Mouse (Mus musculus) spleen, adult 2 months (tissue): ENCODE data around the gene Fhl2. TPM values are rescaled to one million over a fixed set of nuclear protein-coding genes. Genes with fewer than 3 reads are reported as not detected.

Experiments
- DNase-seq, 2 experiments: peaks; one replicate each; pipeline versions ENCODE4 v3.0.0 to v3.0.0-alpha.2; 2012 to 2021; ENCODE audit warnings: low spot score in 2 of 2, low read depth in 1 of 2
- H3K27ac ChIP-seq: fragments of 200-500 bp; 2 replicates; pipeline ENCODE4 v1.5.1; 2012; ENCODE audit warnings: low read length, inconsistent platforms; ENCODE audit not compliant: insufficient read depth
- H3K27me3 ChIP-seq: fragments of 200-500 bp; 2 replicates; pipeline ENCODE4 v1.6.1; 2012; ENCODE audit warnings: mild to moderate bottlenecking, moderate library complexity, low read length, inconsistent platforms; ENCODE audit not compliant: control insufficient read depth, insufficient read depth
- H3K36me3 ChIP-seq: fragments of 200-500 bp; 2 replicates; pipeline ENCODE4 v1.6.1; 2012; ENCODE audit warnings: mild to moderate bottlenecking, low read length, inconsistent platforms; ENCODE audit not compliant: control insufficient read depth, insufficient read depth
- H3K4me1 ChIP-seq: fragments of 200-500 bp; 2 replicates; pipeline ENCODE4 v1.6.1; 2011; ENCODE audit warnings: inconsistent platforms; ENCODE audit not compliant: control insufficient read depth, insufficient read depth, insufficient read length
- H3K4me3 ChIP-seq: fragments of 200-500 bp; 2 replicates; pipeline ENCODE4 v1.5.1; 2011; ENCODE audit warnings: mild to moderate bottlenecking, inconsistent platforms; ENCODE audit not compliant: insufficient read depth, insufficient read length; ENCODE audit errors: extremely low read depth
- CTCF ChIP-seq: fragments of 200-500 bp; IDR thresholded peaks from 2 replicates; pipeline ENCODE4 v1.5.1; 2011; ENCODE audit warnings: mild to moderate bottlenecking, inconsistent platforms; ENCODE audit not compliant: insufficient read depth, insufficient read length, insufficient replicate concordance; ENCODE audit errors: extremely low read depth
- POLR2A ChIP-seq: fragments of 200-500 bp; IDR thresholded peaks from 2 replicates; pipeline ENCODE4 v1.6.1; 2011; ENCODE audit warnings: low read depth, low read length, inconsistent platforms
- WGBS: fragments of 180-500 bp; shearing (Covaris S2); methylation state at CpG from one replicate; pipeline ENCODE4 v1.1.7; 2018; 5-methylcytosine and 5-hydroxymethylcytosine counted together
- polyA plus RNA-seq: library from polyadenylated mRNA; depleted of rRNA; stranded (reverse); fragments of >200 nt; gene quantifications from 2 replicates; pipeline ENCODE4 v1.2.3, GENCODE M21; 2012

Gene Fhl2
- polyA plus RNA-seq, 1 experiment = 1.8 TPM

DNA sequence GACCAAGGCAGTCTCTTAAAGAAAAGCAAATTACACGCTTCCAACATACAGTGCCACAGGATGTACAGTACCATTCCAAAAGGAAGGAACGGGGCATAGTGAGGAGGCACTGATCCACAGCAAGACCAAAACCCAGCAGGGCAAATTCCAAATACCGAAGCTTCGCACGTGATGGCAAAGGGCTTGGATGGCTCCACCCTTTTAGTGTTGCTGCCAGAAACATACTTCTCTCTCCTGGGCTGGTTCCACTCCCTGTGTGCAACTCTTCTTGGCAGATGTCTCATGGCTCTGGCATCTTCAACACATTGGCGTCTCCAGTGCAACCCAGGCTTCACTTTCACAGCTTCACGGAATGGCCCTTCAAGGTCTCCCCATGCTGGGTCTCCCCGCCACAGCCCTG, 79.3 kb downstream of the Fhl2 start:
- WGBS = 95% methylated on average over 8 of the region's 8 CpGs
- Histone ChIP-seq H3K27ac (no peak overlapping the region), H3K4me1 (no peaks in the 10 kb centered on the region), H3K4me3 (no peak overlapping the region), H3K36me3 (peaks cover 22% of the 10 kb centered on the region), H3K27me3 (no peaks in the 10 kb centered on the region)
- no peak for TF ChIP-seq POLR2A
- TF ChIP-seq CTCF = no peak
- no peak for DNase-seq

DNA sequence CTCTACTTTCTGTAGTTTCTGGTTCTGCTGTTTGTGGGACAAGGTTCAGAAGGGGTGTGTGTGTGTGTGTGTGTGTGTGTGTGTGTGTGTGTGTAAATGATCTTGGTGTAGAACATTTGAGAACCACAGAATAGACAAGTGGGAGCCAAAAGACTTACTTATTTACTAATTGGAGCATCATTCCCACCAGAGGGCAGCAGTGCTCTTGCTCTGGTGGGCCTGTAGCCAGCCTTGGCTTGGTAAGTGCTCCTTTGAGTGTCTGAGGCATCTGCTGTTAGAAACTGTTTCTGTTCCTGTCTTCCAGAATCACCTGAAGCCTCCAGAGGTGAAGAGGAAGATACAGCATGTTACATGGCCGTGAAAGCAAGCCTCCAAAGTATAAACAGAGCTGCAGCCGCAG, 83.9 kb downstream of the Fhl2 start:
- Histone ChIP-seq H3K4me1 (no peaks in the 10 kb centered on the region), H3K27me3 (no peaks in the 10 kb centered on the region), H3K4me3 (no peak overlapping the region), H3K36me3 (peaks cover 22% of the 10 kb centered on the region), H3K27ac (no peak overlapping the region)
- WGBS = 93% methylated on average over 2 of the region's 2 CpGs
- peak; percentile 35; the same call in 1 of the 2 replicates for TF ChIP-seq CTCF
- TF ChIP-seq POLR2A = no peak
- peak in 1 of 2 experiments; percentile 25 for DNase-seq

- no peak for TF ChIP-seq POLR2A
- TF ChIP-seq CTCF = peak; percentile 79; the same call in 1 of the 2 replicates
- Histone ChIP-seq H3K4me1 (no peaks in the 10 kb centered on the region), H3K4me3 (no peak overlapping the region), H3K27me3 (no peaks in the 10 kb centered on the region), H3K36me3 (peaks cover 19% of the 10 kb centered on the region), H3K27ac (no peak overlapping the region)
- WGBS = 52% methylated on average over 4 of the region's 4 CpGs
- DNase-seq = peak; percentile 42 to 60
Measured at GRCm38 (mm10) chr1:43110556-43110955, 86.2 kb downstream of the Fhl2 start.

DNA sequence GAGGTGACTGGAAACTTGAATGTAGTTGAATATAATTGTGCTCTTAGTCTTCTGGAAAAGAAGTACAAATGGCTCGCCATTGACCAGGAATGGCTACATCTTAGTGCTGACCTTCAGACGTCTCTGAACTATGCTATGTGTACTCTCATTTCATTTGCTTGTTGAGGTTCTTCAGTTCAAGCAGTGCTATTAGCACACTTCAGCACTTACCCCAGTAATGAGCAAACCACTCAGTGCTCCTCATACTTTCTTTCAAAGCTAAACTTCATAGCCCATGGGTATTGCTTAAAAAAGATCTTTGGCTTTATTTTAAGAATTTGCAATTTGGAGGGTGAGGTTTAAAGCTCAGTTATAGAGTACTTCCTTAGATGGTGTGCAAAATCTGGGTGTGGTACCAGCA, 88.1 kb downstream of the Fhl2 start:
- WGBS = 85% methylated on average over 2 of the region's 2 CpGs
- Histone ChIP-seq H3K4me3 (no peak overlapping the region), H3K27ac (no peak overlapping the region), H3K4me1 (no peaks in the 10 kb centered on the region), H3K27me3 (no peaks in the 10 kb centered on the region), H3K36me3 (peaks cover 14% of the 10 kb centered on the region)
- no peak for DNase-seq
- no peak for TF ChIP-seq POLR2A
- TF ChIP-seq CTCF = no peak

DNA sequence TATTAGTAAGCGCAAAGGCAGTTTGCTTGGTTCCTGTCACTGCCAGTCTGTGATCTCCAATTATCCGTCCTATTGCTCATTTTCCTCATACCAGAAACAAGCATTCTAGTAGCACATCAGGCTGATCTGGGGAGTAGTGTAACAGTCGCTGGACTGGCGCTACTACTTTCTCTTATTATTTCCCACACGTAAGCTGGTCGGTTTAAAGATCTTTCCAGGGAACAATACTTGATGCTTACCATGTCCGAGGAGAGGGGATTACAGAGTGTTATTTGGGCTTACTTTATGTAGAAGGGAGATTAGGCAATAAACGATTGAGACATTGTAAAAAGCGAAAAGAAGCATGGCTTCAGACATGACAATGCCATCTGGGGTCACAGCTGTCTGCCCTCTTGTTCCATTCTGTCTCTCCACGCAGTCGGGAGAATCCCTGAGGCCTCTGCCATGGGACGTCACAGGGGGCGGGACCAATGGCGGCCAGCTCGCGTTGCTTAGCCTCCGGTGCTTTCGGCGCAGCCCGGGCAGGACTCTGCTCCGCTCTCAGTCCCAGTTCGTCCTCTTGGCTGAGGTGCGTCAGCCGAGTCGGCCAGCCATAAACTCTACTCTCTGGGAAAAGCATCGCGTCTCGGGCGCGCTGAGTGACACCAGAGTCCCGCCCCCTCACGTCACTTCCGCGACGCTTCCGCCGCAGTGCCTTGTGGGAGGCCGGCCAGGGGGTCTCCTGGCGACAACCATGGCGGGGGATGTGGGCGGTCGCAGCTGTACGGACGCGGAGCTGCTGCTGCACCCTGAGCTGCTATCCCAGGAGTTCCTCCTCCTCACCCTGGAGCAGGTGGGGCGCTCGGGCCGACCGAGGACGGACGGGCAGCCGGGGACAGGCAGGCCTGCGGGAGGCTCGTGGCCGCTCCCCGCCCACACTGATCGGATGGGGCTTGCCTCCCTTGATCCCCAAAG, 98.5 kb downstream of the Fhl2 start, which contains the start of the genes Tgfbrap1 and AI597479:
Tgfbrap1 (minus strand) TSS at position 607 of the 954 bp plus-strand sequence.
AI597479 (plus strand) TSS at position 680 of the 954 bp plus-strand sequence.
- WGBS = 1% methylated on average over 57 of the region's 57 CpGs
- peak; percentile 68 to 81 for DNase-seq
- H3K27me3 ChIP-seq = no peaks in the 10 kb centered on the region
- H3K4me3 ChIP-seq = peak within 1 kb of the TSS; percentile 74
- H3K4me1 ChIP-seq = no peaks in the 10 kb centered on the region; the same call in 1 of the 2 replicates
- no peak for TF ChIP-seq CTCF
- TF ChIP-seq POLR2A = peak; percentile 61
- peak within 1 kb of the TSS; percentile 91 for H3K27ac ChIP-seq
- H3K36me3 ChIP-seq = no peaks in the 10 kb centered on the region

GRCm38 (mm10) chr1:43094206-43094605, 102.6 kb downstream of the Fhl2 start:
- 94% methylated on average over 2 of the region's 2 CpGs for WGBS
- Histone ChIP-seq H3K27ac (no peak overlapping the region), H3K36me3 (no peaks in the 10 kb centered on the region), H3K27me3 (no peaks in the 10 kb centered on the region), H3K4me1 (peaks cover 2% of the 10 kb centered on the region; the same call in 1 of the 2 replicates), H3K4me3 (no peak overlapping the region)
- TF ChIP-seq POLR2A (no peak), CTCF (no peak)
- DNase-seq = no peak
